Mouse (Mus musculus) lung, postnatal 0 days (tissue): ENCODE data around the gene Dnajb2. TPM values are rescaled to one million over a fixed set of nuclear protein-coding genes. Genes with fewer than 3 reads are reported as not detected.

Experiments
- ATAC-seq: fragments of 200-750 bp; cut with Nextera tagmentation; 2 replicates; pipeline ENCODE4 v1.8.0; 2017; ENCODE audit warnings: moderate library complexity
- DNase-seq: peaks from one replicate; pipeline ENCODE4 v3.0.0-alpha.2; 2016; ENCODE audit warnings: low spot score
- H3K27ac ChIP-seq: fragments of 300-500 bp; sonication (generic); 2 replicates; pipeline ENCODE4 v1.5.1; 2014; ENCODE audit warnings: antibody characterized with exemption, mild to moderate bottlenecking, low read length, mixed read lengths
- H3K27me3 ChIP-seq: fragments of 300-500 bp; sonication (generic); replicated peaks from 2 replicates; pipeline ENCODE4 v1.6.1; 2014; ENCODE audit warnings: low read length, mixed read lengths; ENCODE audit not compliant: insufficient read depth
- H3K36me3 ChIP-seq: fragments of 300-500 bp; sonication (generic); 2 replicates; pipeline ENCODE4 v1.6.1; 2014; ENCODE audit warnings: low read length, mixed read lengths; ENCODE audit not compliant: insufficient read depth
- H3K4me1 ChIP-seq: fragments of 300-500 bp; sonication (generic); 2 replicates; pipeline ENCODE4 v1.6.1; 2014; ENCODE audit warnings: antibody characterized with exemption, low read depth, low read length, mixed read lengths; ENCODE audit not compliant: insufficient read depth
- H3K4me2 ChIP-seq: fragments of 300-500 bp; sonication (generic); replicated peaks from 2 replicates; pipeline ENCODE4 v1.6.1; 2014; ENCODE audit warnings: low read depth, mild to moderate bottlenecking, low read length, moderate library complexity, mixed read lengths
- H3K4me3 ChIP-seq: fragments of 300-500 bp; sonication (generic); 2 replicates; pipeline ENCODE4 v1.5.1; 2014; ENCODE audit warnings: low read depth, low read length
- H3K9ac ChIP-seq: fragments of 300-500 bp; sonication (generic); replicated peaks from 2 replicates; pipeline ENCODE4 v1.6.1; 2014; ENCODE audit warnings: low read depth, mild to moderate bottlenecking
- H3K9me3 ChIP-seq: fragments of 300-500 bp; sonication (generic); 2 replicates; pipeline ENCODE4 v1.6.1; 2016; ENCODE audit warnings: low read length, mixed read lengths
- CTCF ChIP-seq: IDR thresholded peaks from 2 replicates; pipeline ENCODE4 v1.5.1; 2016; ENCODE audit warnings: antibody characterized with exemption, mild to moderate bottlenecking
- EP300 ChIP-seq: IDR thresholded peaks from 2 replicates; pipeline ENCODE4 v1.6.1; 2016; ENCODE audit warnings: antibody characterized with exemption, mild to moderate bottlenecking, control low read depth
- WGBS: fragments of 180-500 bp; shearing (Covaris S2); extraction: QIAGEN DNeasy Blood & Tissue Kit; methylation state at CpG from one replicate; pipeline ENCODE4 v1.1.7; 2014; 5-methylcytosine and 5-hydroxymethylcytosine counted together
- polyA plus RNA-seq: library from polyadenylated mRNA; unstranded; fragments of >200 nt; fragmentation: Nextera tagmentation; extraction: Ambion mirVana; gene quantifications from 2 replicates; pipeline ENCODE4 v1.2.1, GENCODE M21; 2015

Gene Dnajb2
- polyA plus RNA-seq, 1 experiment from 2014 or later, result 40.1 TPM

GRCm38 (mm10) chr1:75211141-75211708 is 25.0 kb upstream of the Dnajb2 start:
- no peaks in the 10 kb centered on the region for H3K9me3 ChIP-seq
- H3K9ac ChIP-seq, result peak overlapping the region; percentile 96
- H3K4me1 ChIP-seq, result peaks cover 20% of the 10 kb centered on the region; the same call in 1 of the 2 replicates
- peak overlapping the region; percentile 70 for H3K27ac ChIP-seq
- H3K4me2 ChIP-seq, result peak overlapping the region; percentile 87
- H3K4me3 ChIP-seq, result peak overlapping the region; percentile 93
- TF ChIP-seq EP300 (no peak), CTCF (no peak)
- 9% methylated on average over 17 of the region's 17 CpGs for WGBS
- DNase-seq (no peak), ATAC-seq (no peak)
- H3K27me3 ChIP-seq, result no peaks in the 10 kb centered on the region
- peaks cover 10% of the 10 kb centered on the region; the same call in 1 of the 2 replicates for H3K36me3 ChIP-seq

- Histone ChIP-seq H3K27ac (no peak overlapping the region), H3K9ac (no peak overlapping the region), H3K36me3 (peaks cover 10% of the 10 kb centered on the region; the same call in 1 of the 2 replicates), H3K4me1 (peaks cover 20% of the 10 kb centered on the region; the same call in 1 of the 2 replicates), H3K4me2 (no peak overlapping the region), H3K9me3 (no peaks in the 10 kb centered on the region), H3K27me3 (no peaks in the 10 kb centered on the region), H3K4me3 (no peak overlapping the region)
- DNase-seq (no peak), ATAC-seq (no peak)
- WGBS, result 71% methylated on average over 4 of the region's 4 CpGs
- TF ChIP-seq EP300 (no peak), CTCF (no peak)
Observed at GRCm38 (mm10) chr1:75212542-75212941, 23.7 kb upstream of the Dnajb2 start.

GRCm38 (mm10) chr1:75213096-75213495 is 23.1 kb upstream of the Dnajb2 start:
- Histone ChIP-seq H3K4me2 (no peak overlapping the region), H3K4me1 (peaks cover 20% of the 10 kb centered on the region; the same call in 1 of the 2 replicates), H3K27ac (no peak overlapping the region), H3K27me3 (no peaks in the 10 kb centered on the region), H3K4me3 (no peak overlapping the region), H3K36me3 (peaks cover 10% of the 10 kb centered on the region; the same call in 1 of the 2 replicates), H3K9ac (no peak overlapping the region), H3K9me3 (no peaks in the 10 kb centered on the region)
- WGBS, result 75% methylated on average over 7 of the region's 7 CpGs
- no peak for ATAC-seq
- TF ChIP-seq CTCF, result no peak
- TF ChIP-seq EP300, result no peak
- DNase-seq, result peak; percentile 22

GRCm38 (mm10) chr1:75214442-75214841 is 21.8 kb upstream of the Dnajb2 start:
- TF ChIP-seq EP300 (no peak), CTCF (no peak)
- peaks cover 10% of the 10 kb centered on the region; the same call in 1 of the 2 replicates for H3K36me3 ChIP-seq
- DNase-seq, result peak; percentile 41

GRCm38 (mm10) chr1:75214886-75215285 is 21.3 kb upstream of the Dnajb2 start:
- no peaks in the 10 kb centered on the region for H3K9me3 ChIP-seq
- H3K9ac ChIP-seq, result no peak overlapping the region
- no peak overlapping the region for H3K27ac ChIP-seq
- H3K27me3 ChIP-seq, result peaks cover 3% of the 10 kb centered on the region; the same call in 1 of the 2 replicates
- no peak for DNase-seq
- H3K4me2 ChIP-seq, result no peak overlapping the region
- TF ChIP-seq EP300 (no peak), CTCF (no peak)
- WGBS, result 56% methylated on average over 5 of the region's 5 CpGs
- peaks cover 10% of the 10 kb centered on the region; the same call in 1 of the 2 replicates for H3K36me3 ChIP-seq
- H3K4me1 ChIP-seq, result peaks cover 13% of the 10 kb centered on the region
- no peak for ATAC-seq
- H3K4me3 ChIP-seq, result no peak overlapping the region

More at GRCm38 (mm10) chr1:75214442-75214841, 21.8 kb upstream of the Dnajb2 start:
- no peak for ATAC-seq
- 37% methylated on average over 2 of the region's 2 CpGs for WGBS
- Histone ChIP-seq H3K27me3 (peaks cover 3% of the 10 kb centered on the region; the same call in 1 of the 2 replicates), H3K9me3 (no peaks in the 10 kb centered on the region), H3K27ac (no peak overlapping the region), H3K4me3 (no peak overlapping the region), H3K4me2 (no peak overlapping the region), H3K4me1 (peaks cover 17% of the 10 kb centered on the region), H3K9ac (no peak overlapping the region)

- H3K36me3 ChIP-seq, result peaks cover 10% of the 10 kb centered on the region; the same call in 1 of the 2 replicates
- TF ChIP-seq EP300, result no peak
- no peak for TF ChIP-seq CTCF
- H3K27me3 ChIP-seq, result peaks cover 3% of the 10 kb centered on the region; the same call in 1 of the 2 replicates
- H3K9ac ChIP-seq, result no peak overlapping the region
- 91% methylated on average over 9 of the region's 9 CpGs for WGBS
- ATAC-seq (no peak), DNase-seq (no peak)
- no peak overlapping the region for H3K27ac ChIP-seq
- H3K9me3 ChIP-seq, result no peaks in the 10 kb centered on the region
- H3K4me3 ChIP-seq, result no peak overlapping the region
- H3K4me1 ChIP-seq, result peaks cover 12% of the 10 kb centered on the region
- no peak overlapping the region for H3K4me2 ChIP-seq
Observed at GRCm38 (mm10) chr1:75215785-75216184, 20.4 kb upstream of the Dnajb2 start.
